Mouse (Mus musculus) heart, adult 9 months (tissue): ENCODE results near the gene Cep83.
A peak's percentile ranks its signal among the peaks of the same experiment; 100 is the strongest.

Experiments
- DNase-seq, 2 experiments: peaks; one replicate each; pipeline ENCODE4 v3.0.0; 2022; ENCODE audit warnings: low spot score in 2 of 2

The Cep83 gene

GRCm38 (mm10) chr10:94826436-94826835 is 138.0 kb downstream of the Cep83 start:
- no peak for DNase-seq

DNA sequence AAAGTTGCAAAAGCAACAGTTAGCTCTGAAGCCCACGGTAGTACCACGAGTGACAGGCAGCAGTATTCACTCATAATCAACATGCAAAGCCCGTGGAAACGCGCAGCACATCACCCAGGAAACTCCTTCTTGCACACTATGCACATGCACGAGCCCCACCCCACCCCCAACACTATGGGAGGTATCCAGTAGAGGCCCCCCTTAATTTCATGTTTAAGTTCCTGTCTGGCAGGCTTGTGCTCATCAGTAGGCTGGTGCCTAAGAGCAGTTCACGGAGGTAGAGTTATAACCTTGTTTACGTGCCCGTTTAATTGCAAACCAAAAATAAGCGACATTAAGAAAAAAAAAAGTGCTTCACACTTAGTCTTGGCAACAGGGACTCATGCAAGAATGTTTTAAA is 138.9 kb downstream of the Cep83 start:
- no peak for DNase-seq

DNA sequence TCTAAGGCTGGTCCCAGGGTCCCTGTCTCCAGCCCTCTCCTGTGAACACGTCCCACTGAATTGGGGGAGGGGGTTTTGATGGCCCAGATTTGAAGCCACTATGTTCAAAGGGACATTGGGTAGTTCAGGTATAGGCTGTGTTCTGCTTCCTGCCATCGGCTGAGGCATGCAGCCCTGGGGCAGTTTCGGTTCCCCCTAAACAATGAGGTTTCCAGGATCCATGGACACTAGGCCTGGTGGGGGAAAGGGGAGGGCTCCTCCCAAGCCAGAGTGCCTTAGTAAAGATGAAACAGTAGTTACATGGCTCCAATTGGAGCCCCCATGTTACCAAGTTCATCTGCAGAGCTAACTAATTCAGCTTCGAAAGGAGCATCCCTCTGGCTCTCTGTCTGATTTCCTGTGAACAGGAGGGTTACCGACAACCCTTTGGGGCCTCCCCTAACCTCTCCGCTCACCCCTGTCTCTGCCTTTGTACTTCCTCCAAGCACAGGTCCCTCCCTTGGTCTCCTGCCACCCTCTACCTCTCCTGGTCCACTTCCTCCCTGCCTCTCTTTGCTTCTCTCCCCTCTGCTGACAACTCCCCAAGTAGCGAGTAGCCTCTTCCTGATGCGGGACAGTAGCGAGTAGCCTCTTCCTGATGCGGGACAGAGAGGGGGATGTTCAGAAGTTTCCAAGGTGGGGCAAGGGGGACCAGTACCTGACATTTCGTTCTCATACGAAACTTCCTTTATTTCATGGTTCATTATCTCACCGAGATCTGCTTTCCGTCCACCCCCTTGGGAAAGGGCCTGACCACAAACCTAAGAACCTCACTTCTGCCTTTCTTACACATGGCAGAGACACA is 139.7 kb downstream of the Cep83 start:
- DNase-seq = peak in 1 of 2 experiments; percentile 22

GRCm38 (mm10) chr10:94828734-94829230 is 140.3 kb downstream of the Cep83 start:
- no peak for DNase-seq

GRCm38 (mm10) chr10:94829407-94829806 is 141.0 kb downstream of the Cep83 start:
- peak; percentile 73 to 88 for DNase-seq

- DNase-seq = no peak
Measured at GRCm38 (mm10) chr10:94835874-94836273, 147.4 kb downstream of the Cep83 start.
